Mouse (Mus musculus) adrenal gland, adult 8-10 months (tissue): Measurements from ENCODE around the gene Stx6. TPM values are rescaled to one million over a fixed set of nuclear protein-coding genes. Genes with fewer than 3 reads are reported as not detected.
"Not testable (repeated sequence)": the region's sequence is repeated elsewhere in the genome, so short reads cannot be mapped to it uniquely, and the experiment has no call there.

ENCODE experiments used
- DNase-seq: peaks from one replicate; pipeline ENCODE4 v3.0.0; 2022
- total RNA-seq, 4 experiments: library from RNA; stranded (reverse); gene quantifications; 2 replicates each; pipeline ENCODE4 v1.2.4; 2022

Stx6 gene
- total RNA-seq, 4 experiments from 2014 or later, result 51.1 to 58.4 (median 54.2) TPM

GRCm38 (mm10) chr1:155169935-155170334 lies 11.4 kb downstream of the Stx6 start:
- no peak for DNase-seq

DNA sequence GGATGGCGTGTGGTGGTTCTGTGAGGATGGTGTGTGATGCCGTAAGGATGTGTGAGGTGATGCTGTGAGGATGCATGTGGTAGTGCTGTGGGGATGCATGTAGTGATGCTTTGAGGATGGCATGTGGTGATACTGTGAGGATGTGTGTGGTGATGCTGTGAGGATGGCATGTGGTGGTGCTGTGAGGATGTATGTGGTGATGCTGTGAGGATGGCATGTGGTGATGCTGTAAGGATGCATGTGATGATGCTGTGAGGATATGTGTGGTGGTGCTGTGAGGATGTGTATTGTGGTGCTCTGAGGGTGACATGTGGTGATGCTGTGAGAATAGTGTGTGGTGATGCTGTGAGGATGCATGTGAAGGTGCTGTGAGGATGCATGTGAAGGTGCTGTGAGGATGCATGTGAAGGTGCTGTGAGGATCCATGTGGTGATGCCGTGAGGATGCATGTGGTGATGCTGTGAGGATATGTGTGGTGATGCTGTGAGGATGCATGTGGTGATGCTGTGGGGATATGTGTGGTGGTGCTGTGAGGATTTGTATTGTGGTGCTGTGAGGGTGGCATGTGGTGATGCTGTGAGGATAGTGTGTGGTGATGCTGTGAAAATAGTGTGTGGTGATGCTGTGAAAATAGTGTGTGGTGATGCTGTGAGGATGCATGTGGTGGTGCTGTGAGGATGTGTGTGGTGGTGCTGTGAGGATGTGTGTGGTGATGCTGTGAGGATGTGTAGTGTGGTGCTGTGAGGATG lies 14.6 kb downstream of the Stx6 start:
- DNase-seq, result no peak

- not testable (repeated sequence) for DNase-seq
Measured at GRCm38 (mm10) chr1:155173644-155174016, 15.1 kb downstream of the Stx6 start.

GRCm38 (mm10) chr1:155174424-155174823 lies 15.9 kb downstream of the Stx6 start:
- no peak for DNase-seq

GRCm38 (mm10) chr1:155178192-155178924 lies 19.8 kb downstream of the Stx6 start:
- DNase-seq, result no peak

DNA sequence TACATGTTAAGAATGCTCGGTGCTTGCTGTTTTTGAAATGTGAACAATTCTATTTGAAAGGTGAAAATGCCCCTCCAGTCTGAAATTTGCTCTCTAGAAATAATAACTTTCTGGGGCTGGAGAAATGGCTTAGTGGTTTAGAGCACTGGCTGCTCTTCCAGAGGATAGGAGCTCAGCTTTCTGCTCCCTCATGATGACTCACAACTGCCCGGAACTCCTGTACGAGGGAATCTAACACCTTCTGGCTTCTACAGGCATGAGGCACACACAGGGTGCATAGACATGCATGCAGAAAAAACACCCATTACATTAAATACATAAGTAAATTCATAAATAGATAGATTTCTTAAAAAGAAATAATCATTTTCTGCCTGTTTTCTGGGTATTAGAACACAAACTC lies 25.7 kb downstream of the Stx6 start:
- DNase-seq, result no peak

DNA sequence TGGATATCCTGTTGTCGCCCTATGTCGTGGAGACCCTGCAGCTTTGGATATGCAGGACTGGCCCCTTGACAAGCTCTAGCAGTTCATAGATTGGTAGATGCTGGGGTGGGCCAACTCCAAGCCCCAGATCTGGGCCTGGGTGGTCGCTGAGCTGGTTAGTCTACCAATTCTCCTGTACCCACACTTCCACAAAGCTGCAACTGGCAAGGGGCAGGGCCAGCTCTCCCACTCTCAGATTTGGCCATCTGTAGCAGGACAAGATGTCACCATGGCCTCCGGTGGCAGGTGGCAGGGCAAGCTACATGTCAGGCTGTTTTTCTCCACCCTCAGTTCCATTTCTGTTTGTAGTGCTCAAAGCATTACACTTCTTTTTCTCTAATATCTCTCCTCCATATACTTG lies 30.1 kb downstream of the Stx6 start:
- DNase-seq, result no peak

DNA sequence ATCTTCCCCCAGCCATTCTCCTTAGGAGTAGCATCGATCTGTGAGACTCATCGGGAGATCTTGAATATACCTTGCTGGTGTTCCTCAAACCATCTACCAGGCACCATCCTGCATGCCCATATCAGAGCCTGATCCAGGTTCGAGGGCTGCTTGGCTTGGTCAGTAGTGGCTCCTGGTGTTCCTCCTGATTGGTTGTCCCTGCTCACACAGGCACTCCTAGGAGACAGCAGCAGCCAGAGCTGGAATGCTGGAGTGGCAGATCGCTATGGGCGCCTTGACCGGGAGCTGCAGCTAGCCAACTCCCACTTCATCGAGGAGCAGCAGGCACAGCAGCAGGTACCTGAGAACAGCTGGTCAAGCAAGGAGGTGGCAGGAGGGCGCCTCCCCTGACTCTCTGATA lies 32.7 kb downstream of the Stx6 start:
- DNase-seq, result no peak

DNA sequence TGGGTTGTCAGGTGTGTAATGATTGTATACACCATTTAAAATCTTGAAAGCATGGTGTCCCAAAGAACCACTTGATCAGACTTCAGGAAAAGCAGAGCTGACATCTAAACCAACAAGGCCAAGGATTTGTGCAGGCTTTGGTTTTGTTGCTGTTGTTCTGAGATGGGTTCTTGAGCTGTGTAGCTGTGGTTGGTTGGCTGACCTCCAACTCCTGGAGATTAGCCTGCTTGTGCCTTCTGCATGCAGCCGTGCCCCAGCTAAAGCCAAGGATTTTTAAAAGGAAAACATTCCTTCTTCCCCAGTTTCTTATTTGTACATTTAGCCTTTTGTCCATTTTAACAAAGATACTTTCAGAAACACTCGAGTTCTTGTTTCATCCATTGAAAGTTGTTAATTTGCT lies 33.2 kb downstream of the Stx6 start:
- no peak for DNase-seq

- DNase-seq, result no peak
Measured at GRCm38 (mm10) chr1:155192805-155193368, 34.4 kb downstream of the Stx6 start.

GRCm38 (mm10) chr1:155196691-155197090 lies 38.2 kb downstream of the Stx6 start:
- DNase-seq, result no peak

DNA sequence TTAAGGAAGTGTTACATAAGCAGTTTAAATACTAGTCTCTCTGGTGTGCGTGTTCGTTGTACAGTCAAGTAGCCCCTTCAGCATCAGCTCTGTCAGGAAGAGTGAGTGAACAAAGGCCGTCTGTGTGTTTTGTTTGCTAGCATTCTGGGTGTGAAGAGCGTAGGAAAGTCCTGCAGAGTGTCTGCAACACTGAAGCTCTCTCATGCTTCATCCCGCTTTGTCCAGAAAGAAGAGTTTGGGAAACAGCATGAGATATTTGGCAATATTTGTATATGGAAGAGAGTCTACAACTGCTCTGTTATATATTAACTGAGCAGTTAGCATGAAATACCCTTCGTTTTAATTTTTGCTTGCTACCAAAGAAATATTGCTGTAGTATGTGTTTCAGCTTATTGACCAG lies 41.0 kb downstream of the Stx6 start:
- no peak for DNase-seq

DNA sequence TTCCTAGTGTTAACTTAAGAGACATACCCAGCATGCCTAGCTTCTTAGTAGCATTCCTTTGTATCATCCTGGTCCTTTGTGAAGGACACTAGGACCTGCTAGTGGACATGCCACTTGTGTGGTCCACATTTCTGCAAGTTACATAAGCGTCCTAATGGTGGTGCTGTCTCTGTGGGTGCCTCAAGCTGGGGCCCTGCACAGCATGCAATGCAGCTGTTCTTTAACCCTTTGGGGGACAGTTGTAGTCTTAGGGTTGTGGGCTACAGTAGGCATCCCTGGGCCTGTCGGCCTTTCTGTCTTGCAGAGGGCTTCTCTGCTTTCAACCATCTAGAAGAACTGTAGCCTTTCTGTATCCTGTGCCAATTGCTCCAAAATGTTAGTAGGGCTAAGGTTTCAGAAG lies 42.5 kb downstream of the Stx6 start:
- no peak for DNase-seq

DNA sequence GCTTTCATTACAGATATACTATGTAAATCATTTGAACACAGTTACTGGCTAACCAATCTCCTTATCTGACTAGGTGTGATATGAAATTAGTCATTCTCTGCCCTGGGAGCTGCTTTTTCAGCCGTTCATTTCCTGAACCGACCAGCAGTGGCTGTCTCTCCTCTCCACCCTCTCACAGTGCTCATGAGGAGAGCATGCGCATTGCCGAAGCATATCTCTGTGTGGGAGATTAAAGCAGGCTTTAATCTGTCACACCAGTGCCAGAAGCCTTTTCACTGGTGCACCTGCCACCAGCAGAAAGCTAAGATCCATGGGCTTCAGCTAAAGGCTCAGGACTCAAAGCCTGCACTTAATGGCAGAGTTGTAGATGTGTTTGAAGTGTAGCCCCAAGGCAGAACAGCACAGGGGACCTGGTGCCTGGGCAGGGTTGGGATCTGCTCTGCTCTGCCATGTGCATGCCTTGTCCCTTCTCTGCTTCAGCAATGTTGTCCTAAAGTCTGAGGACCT lies 42.9 kb downstream of the Stx6 start:
- DNase-seq, result no peak

GRCm38 (mm10) chr1:155201914-155202313 lies 43.4 kb downstream of the Stx6 start:
- no peak for DNase-seq

GRCm38 (mm10) chr1:155202472-155202871 lies 44.0 kb downstream of the Stx6 start:
- no peak for DNase-seq

DNA sequence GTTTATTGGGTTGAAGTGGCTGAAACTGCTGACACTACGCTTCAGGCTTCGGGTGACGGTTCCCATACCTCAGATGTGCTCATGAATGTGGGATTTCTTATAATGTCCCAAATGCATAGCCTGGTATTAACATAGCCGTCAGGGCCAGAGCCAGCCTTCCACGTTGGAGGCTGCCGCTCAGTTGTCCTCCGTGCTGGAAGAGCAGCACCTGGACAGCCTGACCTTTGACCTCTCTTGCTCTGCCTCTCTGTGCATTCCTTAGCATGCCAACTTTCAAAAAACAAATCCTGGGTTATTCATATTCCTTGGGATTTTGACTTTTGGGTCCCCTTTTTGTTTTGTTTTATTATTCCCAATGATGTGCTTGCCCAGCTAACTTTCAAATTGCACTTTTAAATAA lies 44.6 kb downstream of the Stx6 start:
- no peak for DNase-seq

- DNase-seq, result no peak
Measured at GRCm38 (mm10) chr1:155203954-155204353, 45.4 kb downstream of the Stx6 start.

GRCm38 (mm10) chr1:155204560-155205162 lies 46.1 kb downstream of the Stx6 start:
- no peak for DNase-seq

- no peak for DNase-seq
Measured at GRCm38 (mm10) chr1:155205311-155205710, 46.8 kb downstream of the Stx6 start.

DNA sequence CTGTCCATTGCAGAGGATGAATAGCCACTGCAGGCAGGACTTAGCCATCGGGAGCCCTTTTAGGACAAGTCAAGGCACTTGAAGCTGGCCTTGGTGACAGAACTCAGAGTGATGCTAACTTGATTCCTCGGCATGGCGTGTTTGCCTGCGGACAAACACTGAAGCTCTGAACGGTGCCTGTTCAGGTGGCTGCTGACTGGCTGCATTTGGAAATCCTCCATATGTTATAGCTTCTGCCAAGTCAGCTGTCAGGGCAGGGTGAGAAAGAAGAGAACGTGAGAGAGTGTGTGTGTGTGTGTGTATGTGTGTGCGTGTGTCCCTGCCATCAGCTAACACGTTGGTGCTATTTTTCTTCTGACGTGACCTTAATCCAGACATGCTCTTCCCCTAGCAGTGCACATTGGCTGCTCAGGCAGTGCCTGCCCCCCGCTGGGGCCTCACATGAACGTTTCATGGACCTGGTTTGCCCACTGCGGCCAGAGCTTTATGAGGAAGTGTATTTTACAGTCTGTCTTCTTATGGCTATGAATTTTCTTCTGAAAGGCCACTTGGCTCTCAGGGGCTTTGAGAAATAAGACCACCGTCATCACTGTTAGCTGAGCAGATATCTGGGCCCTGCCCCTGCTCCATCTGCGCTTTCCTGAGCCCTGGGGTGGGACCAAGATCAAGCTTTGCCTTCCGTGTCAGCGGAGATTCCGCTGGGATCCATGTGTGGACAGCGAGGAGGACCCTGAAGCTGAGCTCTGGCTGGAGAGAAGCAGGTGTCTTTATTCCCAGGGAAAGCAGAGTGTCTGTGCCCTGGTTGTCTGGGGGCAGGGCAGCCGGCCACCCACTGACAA lies 47.5 kb downstream of the Stx6 start:
- DNase-seq, result peak; percentile 13

DNA sequence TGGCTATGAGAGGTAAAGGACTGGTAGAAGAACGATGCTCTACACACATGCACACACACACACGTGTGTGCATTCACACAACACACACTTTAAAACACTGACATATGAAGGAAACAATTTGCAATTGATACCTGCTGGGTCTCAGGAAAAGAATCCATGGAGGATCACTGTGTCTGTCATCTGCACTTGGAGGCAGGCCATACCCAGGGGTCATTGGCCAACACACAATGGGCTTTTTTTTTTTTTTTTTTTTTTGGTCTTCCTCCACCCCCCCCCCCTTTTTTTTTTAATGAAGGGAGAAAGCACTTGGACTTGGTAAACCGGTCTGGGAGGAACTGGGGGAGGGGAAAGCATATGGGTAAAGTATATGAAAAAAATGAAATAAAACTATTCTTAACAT lies 49.3 kb downstream of the Stx6 start:
- no peak for DNase-seq
